Mouse (Mus musculus): ENCODE results near the gene Igbp1b.

Igbp1b gene

DNA sequence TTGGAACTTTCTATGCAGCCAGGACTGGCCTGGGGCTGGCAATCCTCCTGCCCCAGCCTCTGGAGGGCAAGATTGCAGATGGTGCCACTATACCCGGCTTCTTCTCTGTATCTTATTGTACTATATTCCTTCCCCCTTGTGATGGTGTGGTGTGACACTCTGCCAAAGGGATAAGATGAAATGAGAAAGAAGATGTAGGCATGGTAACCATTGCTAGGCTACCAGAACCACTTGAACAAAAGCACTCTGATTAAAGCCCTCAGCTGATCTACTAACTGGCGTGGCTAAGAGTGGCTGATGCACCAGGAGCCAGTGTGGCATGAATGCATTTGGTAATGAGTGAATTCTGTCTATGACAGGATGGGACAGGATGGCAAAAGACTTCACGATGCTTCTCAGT lies at the start of gene Igbp1b:
TSS of gene Igbp1b (minus strand) at position 29 of the 400 bp plus-strand sequence.
- peak in 1 of 2 experiments; percentile 13 for DNase-seq (ENCODE audit: low spot score in 2 of 2)

- no peak for DNase-seq (ENCODE audit: low spot score in 2 of 2)
Measured at GRCm38 (mm10) chr6:138682959-138683358, 24.6 kb upstream of the Igbp1b start.

GRCm38 (mm10) chr6:138672704-138673141 lies 14.4 kb upstream of the Igbp1b start:
- DNase-seq (ENCODE audit: low spot score in 2 of 2) = no peak

DNA sequence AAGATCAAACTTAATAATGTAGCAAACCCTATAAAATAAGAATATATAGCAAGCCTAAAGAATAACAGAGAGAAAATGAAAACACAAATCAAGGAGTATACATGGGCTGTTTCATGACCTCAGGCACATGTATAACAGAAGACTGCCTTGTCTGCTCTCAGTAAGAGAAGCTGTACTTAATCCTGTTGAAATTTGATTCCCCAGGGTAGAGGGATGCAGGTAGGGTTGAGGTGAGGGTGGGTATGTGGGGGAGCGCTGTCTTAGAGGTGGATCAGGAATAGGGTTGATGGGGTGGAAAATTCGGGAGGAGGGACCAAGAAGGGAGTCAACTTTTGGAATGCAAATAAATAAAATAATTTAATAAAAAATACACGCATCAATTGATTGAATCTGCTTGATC lies 7.1 kb upstream of the Igbp1b start:
- no peak for DNase-seq (ENCODE audit: low spot score in 2 of 2)

GRCm38 (mm10) chr6:138645604-138646003 lies 12.7 kb downstream of the Igbp1b start:
- DNase-seq (ENCODE audit: low spot score in 2 of 2) = no peak

DNA sequence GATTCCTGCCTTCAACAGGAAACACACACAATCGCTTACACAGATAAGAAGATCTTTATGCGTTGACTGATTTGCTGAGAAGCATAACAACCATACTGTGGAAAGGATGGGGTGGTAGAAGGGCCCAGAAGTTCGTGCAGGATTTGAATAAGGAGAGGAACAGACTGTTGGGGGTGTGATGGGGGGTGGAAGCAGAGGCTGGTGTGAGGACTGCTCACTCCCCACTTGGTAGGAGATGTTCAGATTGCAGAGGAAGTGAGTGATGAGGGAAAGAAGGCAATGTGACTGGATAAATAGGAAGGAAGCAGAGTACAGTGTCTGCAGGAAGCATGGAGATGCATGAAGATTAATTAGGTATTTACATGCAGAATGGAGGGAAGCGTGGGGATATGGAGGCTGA lies 19.0 kb downstream of the Igbp1b start:
- no peak for DNase-seq (ENCODE audit: low spot score in 2 of 2)

GRCm38 (mm10) chr6:138620786-138621185 lies 37.6 kb downstream of the Igbp1b start:
- no peak for DNase-seq (ENCODE audit: low spot score in 2 of 2)

GRCm38 (mm10) chr6:138618396-138618795 lies 39.9 kb downstream of the Igbp1b start:
- no peak for DNase-seq (ENCODE audit: low spot score in 2 of 2)
